Mouse (Mus musculus): ENCODE data around the gene Rtkn2. TPM values are rescaled to one million over a fixed set of nuclear protein-coding genes. Genes with fewer than 3 reads are reported as not detected.

Gene Rtkn2
- polyA plus RNA-seq (2014; fragmentation: Nextera tagmentation; extraction: Ambion mirVana), result 13.8 and 14.6 TPM in 2 replicates

GRCm38 (mm10) chr10:67979401-67980157, at the start of gene Rtkn2:
Rtkn2 (plus strand) TSS chr10:67979570.
- H3K4me2 ChIP-seq (ENCODE audit: low read depth, severe bottlenecking), result peak within 1 kb of the TSS; percentile 85
- DNase-seq (ENCODE audit: low spot score) (peak; percentile 98), ATAC-seq (ENCODE audit: insufficient number of reproducible peaks, low FRiP score, low TSS enrichment, low read depth) (peak; percentile 97)
- peak within 1 kb of the TSS; percentile 71; the same call in 1 of the 2 replicates for H3K27ac ChIP-seq (replicated peaks; ENCODE audit: low read depth, low read length)
- no peaks in the 10 kb centered on the region for H3K36me3 ChIP-seq (ENCODE audit: control insufficient read depth, insufficient read depth, low read length)
- peak within 1 kb of the TSS; percentile 82 for H3K4me3 ChIP-seq (ENCODE audit: low read depth, low read length)
- H3K9ac ChIP-seq (ENCODE audit: low read length), result peak within 1 kb of the TSS; percentile 81
- no peaks in the 10 kb centered on the region for H3K9me3 ChIP-seq (ENCODE audit: control insufficient read depth, low read length)
- WGBS, result under 1% methylated on average over 57 of the region's 57 CpGs
- H3K4me1 ChIP-seq (ENCODE audit: control insufficient read depth, insufficient read depth, low read length), result no peaks in the 10 kb centered on the region; the same call in 1 of the 2 replicates
- no peaks in the 10 kb centered on the region for H3K27me3 ChIP-seq (ENCODE audit: control insufficient read depth, insufficient read depth, low read length)

- Histone ChIP-seq H3K4me1 (ENCODE audit: control insufficient read depth, insufficient read depth, low read length) (0 out of 2 replicates have a peak, but pooled peaks cover 3% of the 10 kb centered on the region), H3K9ac (ENCODE audit: low read length) (no peak overlapping the region), H3K4me3 (ENCODE audit: low read depth, low read length) (no peak overlapping the region), H3K27ac (replicated peaks; ENCODE audit: low read depth, low read length) (no peak overlapping the region), H3K36me3 (ENCODE audit: control insufficient read depth, insufficient read depth, low read length) (no peaks in the 10 kb centered on the region), H3K4me2 (ENCODE audit: low read depth, severe bottlenecking) (no peak overlapping the region), H3K27me3 (ENCODE audit: control insufficient read depth, insufficient read depth, low read length) (no peaks in the 10 kb centered on the region), H3K9me3 (ENCODE audit: control insufficient read depth, low read length) (no peaks in the 10 kb centered on the region)
- 83% methylated on average over 4 of the region's 4 CpGs for WGBS
- ATAC-seq (ENCODE audit: insufficient number of reproducible peaks, low FRiP score, low TSS enrichment, low read depth) (no peak), DNase-seq (ENCODE audit: low spot score) (no peak)
Observed at GRCm38 (mm10) chr10:67931328-67931727, 48.0 kb upstream of the Rtkn2 start.

DNA sequence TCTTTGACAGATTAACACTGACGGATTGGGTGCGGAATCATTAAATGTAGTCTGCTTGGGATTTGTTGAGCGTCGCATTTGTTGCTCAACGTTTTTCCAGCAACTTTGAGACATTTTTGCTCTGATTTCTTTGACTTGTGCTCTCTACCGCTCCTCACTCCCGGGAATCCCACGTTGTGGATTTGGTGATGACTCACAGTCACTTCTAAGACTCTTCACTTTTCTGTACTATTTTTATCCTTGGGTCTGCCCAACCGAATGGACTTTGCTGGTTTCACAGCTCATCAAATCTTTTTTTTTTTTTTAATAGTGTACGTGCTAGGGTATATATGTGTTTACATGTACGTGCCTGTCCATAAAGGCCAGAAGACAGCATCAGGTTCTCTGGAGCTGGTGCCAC, 46.6 kb upstream of the Rtkn2 start:
- no peaks in the 10 kb centered on the region for H3K27me3 ChIP-seq (ENCODE audit: control insufficient read depth, insufficient read depth, low read length)
- ATAC-seq (ENCODE audit: insufficient number of reproducible peaks, low FRiP score, low TSS enrichment, low read depth), result no peak
- H3K4me1 ChIP-seq (ENCODE audit: control insufficient read depth, insufficient read depth, low read length), result 0 out of 2 replicates have a peak, but pooled peaks cover 3% of the 10 kb centered on the region
- no peaks in the 10 kb centered on the region for H3K36me3 ChIP-seq (ENCODE audit: control insufficient read depth, insufficient read depth, low read length)
- WGBS, result 81% methylated on average over 11 of the region's 11 CpGs
- no peaks in the 10 kb centered on the region for H3K9me3 ChIP-seq (ENCODE audit: control insufficient read depth, low read length)
- DNase-seq (ENCODE audit: low spot score), result no peak
- no peak overlapping the region for H3K27ac ChIP-seq (replicated peaks; ENCODE audit: low read depth, low read length)
- no peak overlapping the region for H3K9ac ChIP-seq (ENCODE audit: low read length)
- no peak overlapping the region for H3K4me3 ChIP-seq (ENCODE audit: low read depth, low read length)
- no peak overlapping the region for H3K4me2 ChIP-seq (ENCODE audit: low read depth, severe bottlenecking)

GRCm38 (mm10) chr10:67936944-67937343, 42.4 kb upstream of the Rtkn2 start:
- Histone ChIP-seq H3K27me3 (ENCODE audit: control insufficient read depth, insufficient read depth, low read length) (no peaks in the 10 kb centered on the region), H3K9ac (ENCODE audit: low read length) (no peak overlapping the region), H3K4me1 (ENCODE audit: control insufficient read depth, insufficient read depth, low read length) (no peaks in the 10 kb centered on the region), H3K27ac (replicated peaks; ENCODE audit: low read depth, low read length) (no peak overlapping the region), H3K9me3 (ENCODE audit: control insufficient read depth, low read length) (no peaks in the 10 kb centered on the region), H3K4me3 (ENCODE audit: low read depth, low read length) (no peak overlapping the region), H3K4me2 (ENCODE audit: low read depth, severe bottlenecking) (no peak overlapping the region), H3K36me3 (ENCODE audit: control insufficient read depth, insufficient read depth, low read length) (no peaks in the 10 kb centered on the region)
- WGBS, result 84% methylated on average over 4 of the region's 4 CpGs
- ATAC-seq (ENCODE audit: insufficient number of reproducible peaks, low FRiP score, low TSS enrichment, low read depth), result no peak
- DNase-seq (ENCODE audit: low spot score), result no peak

DNA sequence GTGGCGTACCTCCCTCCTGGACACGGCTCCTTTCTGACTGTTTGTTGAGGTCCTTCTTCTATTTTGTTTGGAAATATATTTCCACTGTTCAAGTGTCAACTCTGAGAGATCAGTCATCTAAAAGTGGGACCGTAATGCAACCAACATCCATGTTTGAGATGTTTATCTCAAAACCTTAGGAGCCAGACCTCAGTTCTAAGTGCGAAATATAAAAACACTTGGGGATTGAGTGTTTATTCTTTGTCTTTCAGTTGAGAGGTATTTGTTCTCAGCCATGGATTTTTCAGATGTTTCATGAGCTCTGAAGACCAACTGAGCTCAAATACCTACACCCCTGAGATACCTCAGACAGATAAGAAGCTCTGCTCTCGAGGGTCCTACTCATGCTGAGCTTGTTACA, 41.6 kb upstream of the Rtkn2 start:
- Histone ChIP-seq H3K9me3 (ENCODE audit: control insufficient read depth, low read length) (no peaks in the 10 kb centered on the region), H3K27ac (replicated peaks; ENCODE audit: low read depth, low read length) (no peak overlapping the region), H3K4me3 (ENCODE audit: low read depth, low read length) (no peak overlapping the region), H3K36me3 (ENCODE audit: control insufficient read depth, insufficient read depth, low read length) (no peaks in the 10 kb centered on the region), H3K27me3 (ENCODE audit: control insufficient read depth, insufficient read depth, low read length) (no peaks in the 10 kb centered on the region), H3K9ac (ENCODE audit: low read length) (no peak overlapping the region), H3K4me1 (ENCODE audit: control insufficient read depth, insufficient read depth, low read length) (no peaks in the 10 kb centered on the region), H3K4me2 (ENCODE audit: low read depth, severe bottlenecking) (no peak overlapping the region)
- no peak for ATAC-seq (ENCODE audit: insufficient number of reproducible peaks, low FRiP score, low TSS enrichment, low read depth)
- WGBS, result 91% methylated on average over 5 of the region's 5 CpGs
- DNase-seq (ENCODE audit: low spot score), result no peak

- Histone ChIP-seq H3K27ac (replicated peaks; ENCODE audit: low read depth, low read length) (no peak overlapping the region), H3K4me3 (ENCODE audit: low read depth, low read length) (no peak overlapping the region), H3K9ac (ENCODE audit: low read length) (no peak overlapping the region), H3K27me3 (ENCODE audit: control insufficient read depth, insufficient read depth, low read length) (no peaks in the 10 kb centered on the region), H3K4me2 (ENCODE audit: low read depth, severe bottlenecking) (no peak overlapping the region), H3K4me1 (ENCODE audit: control insufficient read depth, insufficient read depth, low read length) (no peaks in the 10 kb centered on the region), H3K9me3 (ENCODE audit: control insufficient read depth, low read length) (no peaks in the 10 kb centered on the region), H3K36me3 (ENCODE audit: control insufficient read depth, insufficient read depth, low read length) (no peaks in the 10 kb centered on the region)
- WGBS, result 76% methylated on average over 12 of the region's 12 CpGs
- DNase-seq (ENCODE audit: low spot score) (no peak), ATAC-seq (ENCODE audit: insufficient number of reproducible peaks, low FRiP score, low TSS enrichment, low read depth) (no peak)
Observed at GRCm38 (mm10) chr10:67939546-67939945, 39.8 kb upstream of the Rtkn2 start.

GRCm38 (mm10) chr10:67943513-67943912, 35.9 kb upstream of the Rtkn2 start:
- no peak overlapping the region for H3K9ac ChIP-seq (ENCODE audit: low read length)
- no peak overlapping the region for H3K27ac ChIP-seq (replicated peaks; ENCODE audit: low read depth, low read length)
- H3K9me3 ChIP-seq (ENCODE audit: control insufficient read depth, low read length), result no peaks in the 10 kb centered on the region
- 79% methylated on average over 4 of the region's 4 CpGs for WGBS
- no peak for DNase-seq (ENCODE audit: low spot score)
- H3K4me1 ChIP-seq (ENCODE audit: control insufficient read depth, insufficient read depth, low read length), result no peaks in the 10 kb centered on the region
- no peaks in the 10 kb centered on the region for H3K36me3 ChIP-seq (ENCODE audit: control insufficient read depth, insufficient read depth, low read length)
- ATAC-seq (ENCODE audit: insufficient number of reproducible peaks, low FRiP score, low TSS enrichment, low read depth), result no peak
- no peak overlapping the region for H3K4me3 ChIP-seq (ENCODE audit: low read depth, low read length)
- H3K4me2 ChIP-seq (ENCODE audit: low read depth, severe bottlenecking), result no peak overlapping the region
- H3K27me3 ChIP-seq (ENCODE audit: control insufficient read depth, insufficient read depth, low read length), result no peaks in the 10 kb centered on the region

DNA sequence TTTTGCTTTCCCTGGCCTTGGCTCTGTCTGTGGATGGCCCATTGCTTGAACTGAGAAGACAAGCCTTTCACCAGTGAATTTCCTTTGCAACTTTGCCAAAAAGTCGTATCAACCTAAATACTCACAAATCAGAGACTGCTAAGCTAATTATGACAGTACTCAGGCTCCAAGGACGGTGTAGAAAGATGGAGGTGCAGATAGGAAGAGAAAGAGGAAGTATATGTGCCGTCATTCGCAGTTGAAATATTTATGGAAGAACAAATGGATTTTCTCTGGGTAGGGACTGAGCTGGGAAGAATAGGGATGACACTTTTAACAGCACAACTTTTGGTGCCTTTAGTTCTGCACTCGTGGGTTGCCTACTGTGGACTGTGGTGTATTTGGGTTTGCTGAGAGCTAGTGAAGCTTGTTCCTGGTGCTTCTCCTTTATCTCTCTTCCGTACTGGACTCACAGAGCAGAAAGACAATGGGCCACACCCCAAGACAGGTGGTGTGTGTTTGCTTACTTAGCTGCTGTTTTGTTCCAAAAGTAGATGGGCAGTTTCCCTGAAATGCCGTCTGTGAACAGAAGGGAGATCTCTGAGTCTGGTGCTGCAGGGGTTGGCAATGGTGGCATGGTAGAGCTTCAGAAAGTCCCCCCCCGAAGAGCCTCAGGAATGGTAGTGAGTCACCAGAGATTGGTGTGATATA, 29.2 kb upstream of the Rtkn2 start:
- ATAC-seq (ENCODE audit: insufficient number of reproducible peaks, low FRiP score, low TSS enrichment, low read depth) (no peak), DNase-seq (ENCODE audit: low spot score) (no peak)
- no peak overlapping the region for H3K4me2 ChIP-seq (ENCODE audit: low read depth, severe bottlenecking)
- WGBS, result 87% methylated on average over 8 of the region's 8 CpGs
- no peak overlapping the region for H3K27ac ChIP-seq (replicated peaks; ENCODE audit: low read depth, low read length)
- no peak overlapping the region for H3K4me3 ChIP-seq (ENCODE audit: low read depth, low read length)
- H3K4me1 ChIP-seq (ENCODE audit: control insufficient read depth, insufficient read depth, low read length), result no peaks in the 10 kb centered on the region
- H3K9me3 ChIP-seq (ENCODE audit: control insufficient read depth, low read length), result no peaks in the 10 kb centered on the region
- H3K9ac ChIP-seq (ENCODE audit: low read length), result no peak overlapping the region
- H3K36me3 ChIP-seq (ENCODE audit: control insufficient read depth, insufficient read depth, low read length), result no peaks in the 10 kb centered on the region
- no peaks in the 10 kb centered on the region for H3K27me3 ChIP-seq (ENCODE audit: control insufficient read depth, insufficient read depth, low read length)

Measured in limb, embryonic 11.5 days (tissue).